Mouse (Mus musculus) limb, embryonic 11.5 days (tissue): ENCODE measurements around the gene Carmil1. TPM values are rescaled to one million over a fixed set of nuclear protein-coding genes. Genes with fewer than 3 reads are reported as not detected.

Source experiments
- ATAC-seq: fragments of 200-750 bp; cut with Nextera tagmentation; 2 replicates; pipeline ENCODE4 v1.8.0; 2017; ENCODE audit warnings: low read depth; ENCODE audit not compliant: insufficient number of reproducible peaks, low FRiP score, low TSS enrichment
- DNase-seq: peaks from one replicate; pipeline ENCODE4 v3.0.0-alpha.2; 2015; ENCODE audit warnings: low spot score
- H3K27ac ChIP-seq: fragments of 300-500 bp; sonication (generic); replicated peaks from 2 replicates; pipeline ENCODE4 v1.5.1; 2014; ENCODE audit warnings: low read depth, mild to moderate bottlenecking, low read length
- H3K27me3 ChIP-seq: fragments of 300-500 bp; sonication (generic); 2 replicates; pipeline ENCODE4 v1.6.1; 2014; ENCODE audit warnings: mild to moderate bottlenecking, low read length, mixed read lengths; ENCODE audit not compliant: control insufficient read depth, insufficient read depth
- H3K36me3 ChIP-seq: fragments of 300-500 bp; sonication (generic); 2 replicates; pipeline ENCODE4 v1.6.1; 2014; ENCODE audit warnings: mild to moderate bottlenecking, low read length, moderate library complexity, mixed read lengths; ENCODE audit not compliant: control insufficient read depth, insufficient read depth
- H3K4me1 ChIP-seq: fragments of 300-500 bp; sonication (generic); 2 replicates; pipeline ENCODE4 v1.6.1; 2014; ENCODE audit warnings: low read length, mixed read lengths; ENCODE audit not compliant: control insufficient read depth, insufficient read depth
- H3K4me2 ChIP-seq: fragments of 300-500 bp; sonication (generic); 2 replicates; pipeline ENCODE4 v1.6.1; 2014; ENCODE audit warnings: low read depth, mild to moderate bottlenecking, moderate library complexity; ENCODE audit not compliant: severe bottlenecking
- H3K4me3 ChIP-seq: fragments of 300-500 bp; sonication (generic); 2 replicates; pipeline ENCODE4 v1.5.1; 2014; ENCODE audit warnings: low read depth, low read length
- H3K9ac ChIP-seq: fragments of 300-500 bp; sonication (generic); 2 replicates; pipeline ENCODE4 v1.6.1; 2014; ENCODE audit warnings: mild to moderate bottlenecking, low read length
- H3K9me3 ChIP-seq: fragments of 300-500 bp; sonication (generic); 2 replicates; pipeline ENCODE4 v1.6.1; 2016; ENCODE audit warnings: low read length; ENCODE audit not compliant: control insufficient read depth
- WGBS: fragments of 180-500 bp; shearing (Covaris S2); extraction: QIAGEN DNeasy Blood & Tissue Kit; methylation state at CpG from one replicate; pipeline ENCODE4 v1.1.7; 2014; 5-methylcytosine and 5-hydroxymethylcytosine counted together
- polyA plus RNA-seq: library from polyadenylated mRNA; unstranded; fragments of >200 nt; fragmentation: Nextera tagmentation; extraction: Ambion mirVana; gene quantifications from 2 replicates; pipeline ENCODE4 v1.2.1, GENCODE M21; 2014

Gene Carmil1
- polyA plus RNA-seq, 1 experiment from 2014 or later, result 29.4 TPM

DNA sequence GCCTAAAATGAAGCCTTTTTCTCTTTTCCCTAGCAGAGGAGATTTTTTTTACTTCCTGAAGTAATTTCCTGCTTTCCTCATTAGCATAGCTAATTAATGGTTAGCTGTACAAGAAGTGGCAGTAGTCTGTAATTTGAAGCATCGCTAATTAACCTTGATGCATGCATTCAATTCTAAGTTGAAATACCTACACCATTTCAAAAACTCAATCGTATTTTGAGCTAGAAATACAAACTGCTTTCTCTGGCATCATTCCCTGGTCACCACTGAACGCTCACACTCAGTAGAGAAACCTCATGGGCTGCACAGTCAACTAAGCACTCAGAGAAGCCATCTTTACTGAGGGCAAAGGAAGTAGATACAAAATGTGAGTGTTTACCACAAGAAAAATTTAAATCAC is 285.8 kb downstream of the Carmil1 start:
- H3K36me3 ChIP-seq, result no peaks in the 10 kb centered on the region
- H3K4me2 ChIP-seq, result no peak overlapping the region
- H3K4me3 ChIP-seq, result no peak overlapping the region
- H3K9ac ChIP-seq, result no peak overlapping the region
- peaks cover 6% of the 10 kb centered on the region for H3K27me3 ChIP-seq
- H3K4me1 ChIP-seq, result no peaks in the 10 kb centered on the region
- H3K9me3 ChIP-seq, result no peaks in the 10 kb centered on the region
- no peak overlapping the region for H3K27ac ChIP-seq
- DNase-seq, result no peak
- no peak for ATAC-seq
- 66% methylated on average over 3 of the region's 3 CpGs for WGBS

DNA sequence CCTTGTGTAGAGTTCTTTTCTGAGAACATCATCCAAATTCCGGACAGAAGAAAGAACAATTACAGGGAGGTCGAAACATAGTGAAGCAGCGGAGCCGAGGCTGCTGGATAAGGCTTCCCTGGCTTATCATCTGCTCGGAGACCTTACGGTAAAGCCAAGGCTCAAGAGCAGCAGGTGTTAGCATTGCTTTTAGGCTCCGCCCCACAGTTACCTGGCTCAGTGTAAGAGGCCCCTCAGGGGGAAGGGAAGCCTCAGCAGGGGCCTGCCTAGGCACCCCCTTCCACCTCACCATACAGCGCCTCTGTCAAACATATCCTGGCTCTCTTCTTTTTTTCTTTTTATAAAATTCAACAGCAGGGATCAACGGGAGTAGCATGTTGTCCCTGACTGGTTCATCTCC is 286.6 kb downstream of the Carmil1 start:
- no peak overlapping the region for H3K9ac ChIP-seq
- H3K27me3 ChIP-seq, result peaks cover 6% of the 10 kb centered on the region
- H3K27ac ChIP-seq, result no peak overlapping the region
- 12% methylated on average over 9 of the region's 9 CpGs for WGBS
- no peaks in the 10 kb centered on the region for H3K4me1 ChIP-seq
- no peak overlapping the region for H3K4me2 ChIP-seq
- H3K36me3 ChIP-seq, result no peaks in the 10 kb centered on the region
- no peak overlapping the region for H3K4me3 ChIP-seq
- ATAC-seq (no peak), DNase-seq (no peak)
- H3K9me3 ChIP-seq, result no peaks in the 10 kb centered on the region

DNA sequence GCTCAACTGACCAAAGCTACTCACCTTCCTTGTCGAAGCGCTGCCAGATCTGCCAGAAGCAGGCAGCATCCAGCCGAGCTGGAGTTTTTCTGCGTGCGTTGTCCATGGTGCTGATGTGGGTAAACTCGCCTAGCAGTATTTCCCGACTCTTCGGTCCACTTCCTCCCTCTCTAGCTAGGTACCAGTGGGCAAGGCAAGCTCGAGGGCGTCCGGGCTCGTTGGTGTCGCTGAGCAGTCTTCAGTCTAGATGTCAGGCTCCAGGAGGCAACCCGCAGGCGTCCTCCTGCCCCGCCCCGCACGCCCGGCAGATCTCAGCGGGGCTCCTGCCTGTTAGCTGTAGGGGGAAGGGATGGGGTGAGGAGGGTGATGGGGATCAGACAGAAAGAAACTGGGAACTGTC is 289.7 kb downstream of the Carmil1 start, which contains the start of gene Scgn:
Scgn (minus strand) TSS at position 287 of the 400 bp plus-strand sequence.
- Histone ChIP-seq H3K27me3 (peaks cover 6% of the 10 kb centered on the region), H3K9me3 (no peaks in the 10 kb centered on the region), H3K4me1 (no peaks in the 10 kb centered on the region), H3K4me2 (no peak within 1 kb of the TSS), H3K27ac (no peak within 1 kb of the TSS), H3K9ac (no peak within 1 kb of the TSS), H3K4me3 (no peak within 1 kb of the TSS), H3K36me3 (no peaks in the 10 kb centered on the region)
- 0% methylated on average over 20 of the region's 20 CpGs for WGBS
- DNase-seq (peak; percentile 92), ATAC-seq (0 out of 2 replicates have a peak, but pooled peaks have one; percentile 31)

DNA sequence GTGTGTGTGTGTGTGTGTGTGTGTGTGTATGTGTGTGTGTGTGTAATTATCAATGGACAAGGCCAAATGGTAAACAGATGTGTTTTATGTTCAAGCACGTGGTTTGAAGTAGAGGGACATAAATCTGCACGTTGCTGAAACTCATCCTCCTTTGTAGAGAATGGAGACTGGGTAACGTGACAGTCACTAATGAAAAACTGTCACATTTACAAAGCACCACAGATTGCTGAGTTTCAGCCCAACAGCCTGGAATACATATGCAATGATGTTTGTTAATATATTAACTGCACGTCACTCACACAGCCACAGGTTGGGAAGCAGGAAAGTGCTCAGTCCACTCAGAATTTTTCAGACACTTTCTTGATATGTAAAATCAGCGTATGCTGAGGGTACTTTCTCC is 290.1 kb downstream of the Carmil1 start:
- DNase-seq, result no peak
- no peak overlapping the region for H3K9ac ChIP-seq
- H3K27me3 ChIP-seq, result peaks cover 6% of the 10 kb centered on the region
- H3K9me3 ChIP-seq, result no peaks in the 10 kb centered on the region
- no peaks in the 10 kb centered on the region for H3K36me3 ChIP-seq
- ATAC-seq, result no peak
- H3K27ac ChIP-seq, result no peak overlapping the region
- no peak overlapping the region for H3K4me2 ChIP-seq
- 21% methylated on average over 5 of the region's 5 CpGs for WGBS
- no peak overlapping the region for H3K4me3 ChIP-seq
- no peaks in the 10 kb centered on the region for H3K4me1 ChIP-seq

DNA sequence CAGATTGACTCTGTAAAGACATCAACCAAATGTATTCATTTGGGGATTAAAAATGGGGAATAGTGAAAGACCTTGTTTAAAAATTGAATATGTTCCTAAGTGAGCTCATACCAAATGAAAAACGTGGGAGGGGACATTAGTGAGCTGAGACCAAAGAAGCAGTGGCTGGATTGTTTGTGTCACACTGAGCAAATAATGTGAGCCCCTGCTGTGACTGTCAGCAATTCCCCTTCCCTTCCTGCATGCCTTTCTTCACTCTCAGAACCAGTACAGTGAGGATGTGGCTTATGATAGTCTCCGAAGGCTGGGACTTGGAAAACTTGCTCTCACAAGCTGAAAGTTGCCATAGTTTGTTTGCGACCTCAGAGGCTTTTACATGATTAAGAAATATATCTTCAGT is 295.5 kb downstream of the Carmil1 start:
- ATAC-seq (no peak), DNase-seq (no peak)
- no peaks in the 10 kb centered on the region for H3K4me1 ChIP-seq
- 54% methylated on average over 3 of the region's 3 CpGs for WGBS
- no peak overlapping the region for H3K9ac ChIP-seq
- no peaks in the 10 kb centered on the region for H3K36me3 ChIP-seq
- H3K9me3 ChIP-seq, result no peaks in the 10 kb centered on the region
- no peaks in the 10 kb centered on the region for H3K27me3 ChIP-seq
- no peak overlapping the region for H3K27ac ChIP-seq
- H3K4me3 ChIP-seq, result no peak overlapping the region
- no peak overlapping the region for H3K4me2 ChIP-seq

DNA sequence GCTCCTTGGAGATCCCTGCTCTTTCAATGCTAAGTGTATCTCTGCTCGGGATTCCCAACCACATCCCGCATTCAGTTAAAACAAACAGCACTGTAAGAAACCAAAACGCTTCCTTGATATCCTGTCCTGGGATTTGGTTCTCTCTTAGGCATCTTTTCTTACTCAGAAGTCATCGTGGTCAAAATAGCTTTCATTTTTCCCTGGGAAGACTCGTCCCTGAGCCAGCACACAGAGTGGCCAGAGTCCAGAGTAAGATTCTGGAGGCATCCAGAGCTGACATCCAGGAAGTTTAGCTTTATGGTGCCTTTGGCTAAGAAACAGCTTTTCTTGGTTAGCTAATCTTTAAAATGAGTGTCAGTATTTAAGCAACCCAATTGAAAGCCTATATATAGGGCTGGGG is 308.3 kb downstream of the Carmil1 start:
- ATAC-seq (no peak), DNase-seq (no peak)
- Histone ChIP-seq H3K4me1 (no peaks in the 10 kb centered on the region), H3K27me3 (no peaks in the 10 kb centered on the region), H3K9me3 (no peaks in the 10 kb centered on the region), H3K27ac (no peak overlapping the region), H3K4me3 (no peak overlapping the region), H3K36me3 (no peaks in the 10 kb centered on the region), H3K9ac (no peak overlapping the region), H3K4me2 (no peak overlapping the region)
- 83% methylated on average over 5 of the region's 5 CpGs for WGBS

DNA sequence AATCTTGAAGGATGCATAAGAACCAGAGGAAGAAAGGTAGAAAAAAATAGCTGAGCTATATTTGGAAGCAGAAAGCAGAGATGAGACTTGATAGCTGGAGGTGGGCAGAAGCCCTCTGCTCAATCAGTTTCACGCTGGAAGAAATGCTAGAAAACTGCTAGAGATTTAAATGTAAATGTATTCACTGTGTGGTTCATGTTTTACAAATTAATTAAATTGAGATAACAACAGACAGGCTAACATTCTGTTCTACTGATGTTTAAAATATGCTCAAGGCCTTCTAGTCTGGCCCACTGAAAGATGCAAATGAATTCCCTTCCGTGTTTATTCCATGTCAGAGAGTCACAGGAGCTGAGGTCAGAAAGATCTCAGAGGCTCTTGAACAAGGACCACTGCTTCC is 308.7 kb downstream of the Carmil1 start:
- no peaks in the 10 kb centered on the region for H3K4me1 ChIP-seq
- H3K4me3 ChIP-seq, result no peak overlapping the region
- H3K9ac ChIP-seq, result no peak overlapping the region
- no peaks in the 10 kb centered on the region for H3K27me3 ChIP-seq
- H3K27ac ChIP-seq, result no peak overlapping the region
- 78% methylated on average over 2 of the region's 2 CpGs for WGBS
- H3K4me2 ChIP-seq, result no peak overlapping the region
- no peaks in the 10 kb centered on the region for H3K36me3 ChIP-seq
- no peak for DNase-seq
- ATAC-seq, result no peak
- no peaks in the 10 kb centered on the region for H3K9me3 ChIP-seq

DNA sequence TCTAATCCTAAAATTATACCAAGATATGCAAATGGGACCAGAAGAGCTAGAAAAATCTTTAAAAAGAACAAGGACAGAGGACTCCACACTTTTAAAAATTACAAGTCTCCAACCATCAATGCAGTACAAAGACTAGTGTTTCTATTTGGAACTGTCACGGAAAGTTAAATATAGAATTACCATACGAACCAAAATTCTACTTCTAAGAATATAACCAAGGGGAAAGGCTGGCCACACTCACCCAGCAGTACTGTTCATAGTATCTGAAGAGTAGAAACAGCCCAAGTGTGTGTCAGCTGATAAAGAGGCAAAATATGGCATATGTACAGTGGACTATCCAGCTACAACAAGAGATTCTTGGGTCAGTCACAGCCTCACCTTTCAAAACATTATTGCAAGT is 315.7 kb downstream of the Carmil1 start:
- Histone ChIP-seq H3K4me3 (no peak overlapping the region), H3K27ac (no peak overlapping the region), H3K4me2 (no peak overlapping the region), H3K9ac (no peak overlapping the region), H3K4me1 (no peaks in the 10 kb centered on the region), H3K27me3 (no peaks in the 10 kb centered on the region), H3K9me3 (no peaks in the 10 kb centered on the region), H3K36me3 (no peaks in the 10 kb centered on the region)
- WGBS, result 85% methylated on average over 2 of the region's 2 CpGs
- ATAC-seq, result no peak
- no peak for DNase-seq
